Mouse (Mus musculus) kidney, adult 2 months (tissue): ENCODE measurements around the gene Lman1l. TPM values are rescaled to one million over a fixed set of nuclear protein-coding genes. Genes with fewer than 3 reads are reported as not detected.

ENCODE experiments used
- DNase-seq: peaks from one replicate; pipeline ENCODE4 v3.0.0; 2021
- H3K27ac ChIP-seq: fragments of 200-500 bp; 2 replicates; pipeline ENCODE4 v1.5.1; 2012; ENCODE audit warnings: low read depth, low read length, control low read depth, inconsistent platforms; ENCODE audit not compliant: insufficient read depth
- H3K27me3 ChIP-seq: fragments of 200-500 bp; replicated peaks from 2 replicates; pipeline ENCODE4 v1.6.1; 2012; ENCODE audit warnings: mild to moderate bottlenecking, moderate library complexity, low read length, inconsistent platforms; ENCODE audit not compliant: control insufficient read depth, insufficient read depth
- H3K36me3 ChIP-seq: fragments of 200-500 bp; 2 replicates; pipeline ENCODE4 v1.6.1; 2012; ENCODE audit warnings: mild to moderate bottlenecking, moderate library complexity, low read length, inconsistent platforms; ENCODE audit not compliant: control insufficient read depth, insufficient read depth
- H3K4me1 ChIP-seq: fragments of 200-500 bp; 2 replicates; pipeline ENCODE4 v1.6.1; 2011; ENCODE audit warnings: low read length; ENCODE audit not compliant: control insufficient read depth, insufficient read depth
- H3K4me3 ChIP-seq: fragments of 200-500 bp; 2 replicates; pipeline ENCODE4 v1.5.1; 2011; ENCODE audit warnings: mild to moderate bottlenecking, low read depth, low read length, control low read depth; ENCODE audit not compliant: insufficient read depth
- CTCF ChIP-seq: fragments of 200-500 bp; conservative IDR thresholded peaks from 2 replicates; pipeline ENCODE4 v1.5.1; 2011; ENCODE audit warnings: low read depth, mild to moderate bottlenecking, control low read depth, low read length, moderate library complexity, mixed read lengths; ENCODE audit not compliant: insufficient read depth, insufficient read length
- POLR2A ChIP-seq: fragments of 200-500 bp; IDR thresholded peaks from one replicate; pipeline ENCODE4 v1.6.1; 2011; ENCODE audit warnings: low read depth, low read length, control low read depth
- WGBS: fragments of 180-500 bp; shearing (Covaris S2); methylation state at CpG from one replicate; pipeline ENCODE4 v1.1.7; 2018; 5-methylcytosine and 5-hydroxymethylcytosine counted together
- polyA plus RNA-seq: library from polyadenylated mRNA; depleted of rRNA; stranded (reverse); fragments of >200 nt; gene quantifications from 2 replicates; pipeline ENCODE4 v1.2.3, GENCODE M21; 2012; rRNA removed

Gene Lman1l
- polyA plus RNA-seq, 1 experiment, result not detected

- Histone ChIP-seq H3K27me3 (no peaks in the 10 kb centered on the region), H3K36me3 (no peaks in the 10 kb centered on the region), H3K4me3 (peak overlapping the region; percentile 33; the same call in 1 of the 2 replicates), H3K27ac (peak overlapping the region; percentile 92), H3K4me1 (peaks cover 46% of the 10 kb centered on the region)
- DNase-seq, result peak; percentile 79
- TF ChIP-seq CTCF (no peak), POLR2A (no peak)
- WGBS, result 13% methylated on average over 4 of the region's 4 CpGs
Measured at GRCm38 (mm10) chr9:57562896-57563372, 57.6 kb downstream of the Lman1l start.

DNA sequence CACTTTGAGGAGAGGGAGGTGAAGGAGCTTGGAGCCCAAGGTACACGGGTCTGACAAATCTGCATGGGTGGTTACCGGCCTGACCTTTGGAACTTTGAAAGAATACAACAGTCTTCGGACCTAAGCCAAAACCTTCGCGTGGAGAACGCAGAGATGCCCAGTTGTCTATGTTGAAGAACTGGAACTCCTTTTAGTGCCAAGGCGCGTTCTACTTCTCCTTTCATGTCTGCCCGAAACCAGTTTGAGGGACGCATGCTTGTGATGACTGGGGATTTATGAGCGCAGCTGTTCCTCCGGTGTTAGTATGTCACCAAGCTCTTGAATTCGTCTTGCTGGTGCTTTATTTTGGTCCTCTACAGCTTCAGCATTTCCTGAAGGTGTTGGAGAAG is 58.9 kb downstream of the Lman1l start:
- 37% methylated on average over 13 of the region's 13 CpGs for WGBS
- H3K36me3 ChIP-seq, result no peaks in the 10 kb centered on the region
- DNase-seq, result peak; percentile 91
- peak overlapping the region; percentile 70 for H3K27ac ChIP-seq
- no peaks in the 10 kb centered on the region for H3K27me3 ChIP-seq
- H3K4me3 ChIP-seq, result peak overlapping the region; percentile 77
- H3K4me1 ChIP-seq, result peaks cover 37% of the 10 kb centered on the region
- TF ChIP-seq POLR2A, result no peak
- TF ChIP-seq CTCF, result no peak

GRCm38 (mm10) chr9:57560861-57561710 is 59.5 kb downstream of the Lman1l start, which contains the start of gene Scamp2:
Scamp2 (plus strand) TSS chr9:57560943.
- H3K4me1 ChIP-seq, result peaks cover 34% of the 10 kb centered on the region
- no peaks in the 10 kb centered on the region for H3K36me3 ChIP-seq
- peak; percentile 75 for TF ChIP-seq POLR2A
- TF ChIP-seq CTCF, result 0 out of 2 replicates have a peak, but pooled peaks have one; percentile 12
- peak within 1 kb of the TSS; percentile 89 for H3K27ac ChIP-seq
- WGBS, result under 1% methylated on average over 37 of the region's 37 CpGs
- peak; percentile 97 for DNase-seq
- H3K4me3 ChIP-seq, result peak within 1 kb of the TSS; percentile 77
- no peaks in the 10 kb centered on the region for H3K27me3 ChIP-seq

DNA sequence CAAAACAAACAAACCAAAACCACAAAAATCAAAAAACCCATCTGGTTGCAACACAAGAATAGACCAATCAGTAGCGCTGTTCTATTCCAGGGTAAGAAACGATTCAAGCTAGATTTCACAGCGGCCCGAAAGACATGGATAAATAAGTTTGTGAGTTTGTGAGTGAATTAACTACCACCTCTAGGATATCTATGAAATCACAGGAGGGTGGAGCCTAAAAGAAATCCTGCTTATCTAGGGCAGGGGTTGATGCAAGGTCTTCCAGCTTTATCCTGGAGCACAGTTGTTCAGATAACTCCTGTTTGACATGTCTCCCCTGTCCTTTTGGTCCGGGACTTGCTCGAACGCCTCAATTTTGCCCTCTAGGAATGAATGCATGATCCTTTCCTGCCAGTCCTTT is 60.3 kb downstream of the Lman1l start:
- DNase-seq, result no peak
- no peak overlapping the region for H3K4me3 ChIP-seq
- TF ChIP-seq POLR2A (no peak), CTCF (no peak)
- no peaks in the 10 kb centered on the region for H3K27me3 ChIP-seq
- peaks cover 27% of the 10 kb centered on the region for H3K4me1 ChIP-seq
- WGBS, result 26% methylated on average over 7 of the region's 7 CpGs
- no peaks in the 10 kb centered on the region for H3K36me3 ChIP-seq
- no peak overlapping the region for H3K27ac ChIP-seq

- no peaks in the 10 kb centered on the region for H3K27me3 ChIP-seq
- WGBS, result 75% methylated on average over 2 of the region's 2 CpGs
- H3K36me3 ChIP-seq, result no peaks in the 10 kb centered on the region
- H3K4me1 ChIP-seq, result peaks cover 22% of the 10 kb centered on the region
- DNase-seq, result no peak
- no peak overlapping the region for H3K4me3 ChIP-seq
- TF ChIP-seq CTCF, result no peak
- no peak for TF ChIP-seq POLR2A
- H3K27ac ChIP-seq, result no peak overlapping the region
Measured at GRCm38 (mm10) chr9:57559568-57559967, 61.0 kb downstream of the Lman1l start.

- Histone ChIP-seq H3K36me3 (no peaks in the 10 kb centered on the region), H3K27me3 (no peaks in the 10 kb centered on the region), H3K27ac (no peak overlapping the region), H3K4me1 (peaks cover 15% of the 10 kb centered on the region), H3K4me3 (no peak overlapping the region)
- 92% methylated on average over 4 of the region's 4 CpGs for WGBS
- TF ChIP-seq POLR2A (no peak), CTCF (no peak)
- no peak for DNase-seq
Measured at GRCm38 (mm10) chr9:57558625-57559024, 61.9 kb downstream of the Lman1l start.

DNA sequence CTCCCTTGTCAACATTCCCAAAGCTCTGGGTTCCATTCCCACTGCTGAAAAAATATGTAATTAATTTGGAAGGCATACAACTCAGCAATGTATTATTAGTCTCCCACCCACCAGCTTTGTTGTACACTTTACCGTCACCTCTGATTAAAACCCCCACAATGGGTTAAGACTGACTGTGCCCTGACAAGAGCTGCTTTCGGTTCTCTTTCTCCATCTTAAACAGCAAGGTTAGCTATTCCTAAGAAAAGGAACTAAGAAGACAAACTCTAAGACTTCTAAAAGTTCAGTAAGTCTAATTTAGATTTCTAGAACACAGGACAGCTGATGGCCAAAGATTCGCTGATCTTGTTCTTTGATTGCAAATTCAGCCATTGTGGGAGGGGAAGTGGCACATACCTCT is 63.4 kb downstream of the Lman1l start:
- TF ChIP-seq POLR2A (no peak), CTCF (no peak)
- Histone ChIP-seq H3K27me3 (no peaks in the 10 kb centered on the region), H3K4me3 (no peak overlapping the region), H3K36me3 (no peaks in the 10 kb centered on the region), H3K27ac (no peak overlapping the region), H3K4me1 (peaks cover 5% of the 10 kb centered on the region; the same call in 1 of the 2 replicates)
- 74% methylated on average over 3 of the region's 3 CpGs for WGBS
- no peak for DNase-seq

Other genes with a start within 250 kb of the Lman1l start
- 45.4 and 57.9 TPM in 2 replicates for gene Ppcdc, start 180.7 kb downstream of the Lman1l start, polyA plus RNA-seq
- 76.4 and 83.5 TPM in 2 replicates for gene Scamp5, start 152.7 kb downstream of the Lman1l start, polyA plus RNA-seq
- gene Rpp25, start 116.7 kb downstream of the Lman1l start, polyA plus RNA-seq, result 0.36 and 0.94 TPM in 2 replicates
- gene Cox5a, start 99.5 kb downstream of the Lman1l start, polyA plus RNA-seq, result 757 and 763 TPM in 2 replicates
- 6.2 and 12.2 TPM in 2 replicates for gene Fam219b, start 83.2 kb downstream of the Lman1l start, polyA plus RNA-seq
- 62.4 and 70.4 TPM in 2 replicates for gene Mpi, start 68.0 kb downstream of the Lman1l start, polyA plus RNA-seq
- gene Scamp2, start 59.8 kb downstream of the Lman1l start, polyA plus RNA-seq, result 166 and 187 TPM in 2 replicates
- 26.2 and 26.9 TPM in 2 replicates for gene Ulk3, start 31.3 kb downstream of the Lman1l start, polyA plus RNA-seq
- gene Cplx3, start 14.5 kb downstream of the Lman1l start, polyA plus RNA-seq, result 0.42 and 0.47 TPM in 2 replicates
- gene Csk, start 32.9 kb upstream of the Lman1l start, polyA plus RNA-seq, result 30.9 and 42.4 TPM in 2 replicates
- 0.07 TPM in 1 of 2 replicates, not detected in the other for gene Cyp1a2, start 62.9 kb upstream of the Lman1l start, polyA plus RNA-seq
- 0.97 and 1.0 TPM in 2 replicates for gene Cyp1a1, start 67.2 kb upstream of the Lman1l start, polyA plus RNA-seq
- gene Edc3, start 87.8 kb upstream of the Lman1l start, polyA plus RNA-seq, result 7.9 and 8.4 TPM in 2 replicates
- 71.1 and 81.0 TPM in 2 replicates for gene Clk3, start 145.1 kb upstream of the Lman1l start, polyA plus RNA-seq
- 4.6 and 5.0 TPM in 2 replicates for gene Arid3b, start 216.0 kb upstream of the Lman1l start, polyA plus RNA-seq